Mouse (Mus musculus) lung, embryonic 16.5 days (tissue): Measurements from ENCODE around the gene Ppip5k1. TPM values are rescaled to one million over a fixed set of nuclear protein-coding genes. Genes with fewer than 3 reads are reported as not detected.
A peak's percentile ranks its signal among the peaks of the same experiment; 100 is the strongest.
"Not testable (repeated sequence)": the region's sequence is repeated elsewhere in the genome, so short reads cannot be mapped to it uniquely, and the experiment has no call there.

ENCODE experiments used
- ATAC-seq: fragments of 200-750 bp; cut with Nextera tagmentation; 2 replicates; pipeline ENCODE4 v1.8.0; 2017; ENCODE audit warnings: low read depth, mild to moderate bottlenecking, moderate library complexity
- H3K27ac ChIP-seq: fragments of 300-500 bp; sonication (generic); 2 replicates; pipeline ENCODE4 v1.5.1; 2014; ENCODE audit warnings: mild to moderate bottlenecking, control low read depth, low read length
- H3K27me3 ChIP-seq: fragments of 300-500 bp; sonication (generic); 2 replicates; pipeline ENCODE4 v1.6.1; 2014; ENCODE audit warnings: low read depth, low read length, mixed read lengths; ENCODE audit not compliant: control insufficient read depth, insufficient read depth
- H3K36me3 ChIP-seq: fragments of 300-500 bp; sonication (generic); 2 replicates; pipeline ENCODE4 v1.6.1; 2014; ENCODE audit warnings: low read length; ENCODE audit not compliant: control insufficient read depth, insufficient read depth
- H3K4me1 ChIP-seq: fragments of 300-500 bp; sonication (generic); replicated peaks from 2 replicates; pipeline ENCODE4 v1.6.1; 2014; ENCODE audit warnings: low read length, mixed read lengths; ENCODE audit not compliant: control insufficient read depth, insufficient read depth
- H3K4me2 ChIP-seq: fragments of 300-500 bp; sonication (generic); 2 replicates; pipeline ENCODE4 v1.6.1; 2014; ENCODE audit warnings: low read depth, low read length, control low read depth
- H3K4me3 ChIP-seq: fragments of 300-500 bp; sonication (generic); 2 replicates; pipeline ENCODE4 v1.5.1; 2014; ENCODE audit warnings: mild to moderate bottlenecking, low read length, control low read depth
- H3K9ac ChIP-seq: fragments of 300-500 bp; sonication (generic); 2 replicates; pipeline ENCODE4 v1.6.1; 2014; ENCODE audit warnings: low read length, control low read depth
- H3K9me3 ChIP-seq: fragments of 300-500 bp; sonication (generic); 2 replicates; pipeline ENCODE4 v1.6.1; 2016; ENCODE audit warnings: low read length; ENCODE audit not compliant: control insufficient read depth
- WGBS: fragments of 180-500 bp; shearing (Covaris S2); extraction: QIAGEN DNeasy Blood & Tissue Kit; methylation state at CpG from one replicate; pipeline ENCODE4 v1.1.7; 2014; 5-methylcytosine and 5-hydroxymethylcytosine counted together
- polyA plus RNA-seq: library from polyadenylated mRNA; unstranded; fragments of >200 nt; fragmentation: Nextera tagmentation; extraction: Ambion mirVana; gene quantifications from 2 replicates; pipeline ENCODE4 v1.2.1, GENCODE M21; 2015

Ppip5k1 gene
- polyA plus RNA-seq, result 12.0 and 12.7 TPM in 2 replicates

DNA sequence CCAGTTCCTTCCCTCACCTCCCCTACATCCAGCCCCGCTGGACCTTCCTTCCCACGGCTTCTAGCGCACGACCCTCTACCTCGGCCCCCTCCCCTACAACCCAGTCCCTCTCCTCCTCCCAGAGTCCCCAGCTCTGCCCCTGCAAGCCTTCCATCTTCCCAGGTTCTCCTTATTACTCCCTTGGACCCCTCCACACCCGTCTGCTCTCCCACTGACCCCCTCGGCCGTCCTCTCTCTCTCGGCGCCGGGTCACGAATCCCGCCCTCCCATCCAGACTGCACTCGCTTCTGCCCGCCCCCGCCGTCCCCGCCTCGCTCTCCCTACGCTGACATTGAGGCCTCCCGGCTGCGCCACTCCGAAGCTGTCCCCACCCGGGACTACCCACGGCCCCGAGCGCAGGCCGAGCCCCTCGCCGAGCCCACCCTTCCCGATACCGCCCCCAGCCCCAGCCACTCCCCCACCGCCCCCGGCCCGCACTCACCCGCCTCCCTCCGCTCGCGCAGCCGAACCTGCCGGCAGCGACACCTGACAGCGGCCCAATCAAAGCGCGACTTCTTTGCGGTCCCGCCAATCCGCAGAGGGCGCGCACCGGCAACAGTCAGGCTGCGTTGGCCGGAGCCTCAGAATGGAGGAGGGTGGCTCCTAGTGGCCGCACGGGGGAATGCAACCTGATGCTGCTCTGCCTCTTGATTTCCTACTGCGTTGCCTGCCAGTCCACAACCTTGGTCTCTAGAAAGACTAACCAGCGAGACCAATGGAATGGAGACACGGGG is at the start of gene Ppip5k1:
Gene Ppip5k1 (minus strand): TSS at position 577 of the 773 bp plus-strand sequence.
- Histone ChIP-seq H3K4me1 (peaks cover 8% of the 10 kb centered on the region), H3K27ac (no peak within 1 kb of the TSS), H3K9me3 (no peaks in the 10 kb centered on the region), H3K27me3 (peaks cover 22% of the 10 kb centered on the region), H3K9ac (peak within 1 kb of the TSS; percentile 82), H3K36me3 (no peaks in the 10 kb centered on the region), H3K4me3 (peak within 1 kb of the TSS; percentile 81), H3K4me2 (peak within 1 kb of the TSS; percentile 96)
- peak; percentile 97 for ATAC-seq
- WGBS, result under 1% methylated on average over 54 of the region's 58 CpGs

DNA sequence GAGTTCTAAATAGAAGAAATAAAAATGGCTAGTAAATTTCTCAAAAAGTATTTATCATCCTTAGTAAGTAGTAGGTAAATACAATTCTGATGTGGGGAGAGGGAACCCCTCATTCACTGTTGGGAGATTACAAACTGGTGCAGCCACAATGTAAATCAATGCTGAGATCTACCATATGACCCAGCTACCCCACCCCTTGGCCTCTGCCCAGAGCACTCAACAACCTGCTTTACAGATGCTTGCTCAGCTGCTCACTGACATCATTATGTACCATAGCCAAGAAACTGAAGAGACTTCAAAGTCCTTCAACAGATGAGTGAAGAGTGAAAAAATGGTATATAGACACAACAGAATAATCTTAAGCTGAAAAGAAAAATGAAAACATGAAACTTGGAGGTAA is 48.1 kb upstream of the Ppip5k1 start:
- Histone ChIP-seq H3K4me1 (no peaks in the 10 kb centered on the region), H3K9ac (no peak overlapping the region), H3K27me3 (no peaks in the 10 kb centered on the region), H3K4me2 (no peak overlapping the region), H3K36me3 (no peaks in the 10 kb centered on the region), H3K4me3 (no peak overlapping the region), H3K27ac (no peak overlapping the region), H3K9me3 (no peaks in the 10 kb centered on the region)
- ATAC-seq, result no peak

DNA sequence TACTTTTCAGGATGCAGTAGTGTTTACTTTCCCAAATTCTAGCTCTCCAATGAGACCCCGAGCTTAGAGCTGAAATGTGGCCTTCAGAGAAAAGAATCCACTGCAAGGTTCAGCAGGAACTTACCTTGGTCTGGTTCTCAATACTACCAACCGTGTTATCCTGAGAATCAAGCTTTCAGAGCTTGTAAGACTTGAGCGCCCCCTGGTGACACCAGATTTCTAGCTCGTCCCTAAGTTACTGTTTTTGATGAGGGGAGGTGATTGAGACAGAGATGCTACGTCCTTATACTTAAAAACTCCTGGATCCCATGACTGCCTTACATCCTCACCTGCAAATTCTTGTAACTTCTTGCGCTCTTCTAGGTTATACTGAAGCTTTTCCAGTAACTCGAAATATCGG is 41.4 kb upstream of the Ppip5k1 start:
- H3K27ac ChIP-seq, result no peak overlapping the region
- no peaks in the 10 kb centered on the region for H3K27me3 ChIP-seq
- H3K9ac ChIP-seq, result no peak overlapping the region
- no peak overlapping the region for H3K4me3 ChIP-seq
- H3K4me1 ChIP-seq, result no peaks in the 10 kb centered on the region
- 9% methylated on average over 8 of the region's 8 CpGs for WGBS
- H3K9me3 ChIP-seq, result no peaks in the 10 kb centered on the region
- H3K4me2 ChIP-seq, result no peak overlapping the region
- H3K36me3 ChIP-seq, result no peaks in the 10 kb centered on the region
- no peak for ATAC-seq

DNA sequence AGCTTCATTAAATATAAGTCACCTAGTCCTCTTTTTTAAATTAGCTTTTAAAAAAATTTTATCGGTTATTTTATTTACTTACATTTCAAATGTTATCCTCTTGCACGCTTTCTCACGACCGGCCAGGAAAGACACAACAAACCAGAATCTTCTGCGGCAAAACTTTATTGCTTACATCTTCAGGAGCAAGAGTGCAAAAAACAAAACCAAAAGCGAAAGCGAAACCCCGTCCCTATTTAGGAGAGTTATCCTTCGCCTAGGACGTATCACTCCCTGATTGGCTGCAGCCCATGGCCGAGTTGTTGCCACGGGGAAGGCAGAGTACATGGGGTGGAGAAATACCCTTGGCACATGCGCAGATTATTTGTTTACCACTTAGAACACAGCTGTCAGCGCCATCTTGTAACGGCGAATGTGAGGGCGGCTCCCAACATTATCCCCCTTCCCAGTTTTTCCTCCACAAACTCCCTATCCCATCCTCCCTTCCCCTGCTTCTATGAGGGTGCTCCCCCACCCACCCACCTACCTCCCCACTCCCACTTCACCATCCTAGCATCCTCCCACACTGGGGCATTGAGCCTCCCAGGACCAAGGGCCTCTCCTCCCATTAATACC is 31.9 kb upstream of the Ppip5k1 start, which contains the start of gene Strc:
Gene Strc (minus strand): TSS at position 208 of the 615 bp plus-strand sequence.
- not testable (repeated sequence) for H3K27ac ChIP-seq, H3K9ac ChIP-seq, ATAC-seq, H3K9me3 ChIP-seq, H3K4me3 ChIP-seq, H3K4me1 ChIP-seq, H3K36me3 ChIP-seq, H3K4me2 ChIP-seq, H3K27me3 ChIP-seq
- 94% methylated on average over 15 of the region's 17 CpGs for WGBS

DNA sequence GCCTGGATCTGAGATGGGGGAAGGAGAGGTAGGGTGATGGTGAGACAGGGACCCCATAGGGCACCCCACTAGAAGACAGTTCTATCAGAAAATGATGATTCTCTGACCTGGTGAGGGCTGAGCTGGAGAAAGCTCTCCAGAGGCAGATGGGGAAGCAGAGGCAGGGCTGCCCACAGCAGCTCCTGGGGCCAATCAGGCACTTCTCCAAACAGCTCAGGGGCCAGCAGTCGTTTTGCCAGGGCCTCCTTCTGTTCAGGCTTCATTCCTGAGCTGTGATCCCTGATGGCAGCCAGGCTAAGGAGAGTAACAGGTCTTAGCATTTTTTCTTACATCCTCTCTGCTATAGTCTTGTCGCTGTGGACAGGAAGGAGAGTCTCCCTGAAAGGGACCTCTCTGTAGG is 19.6 kb upstream of the Ppip5k1 start:
- no peak for ATAC-seq
- H3K27me3 ChIP-seq, result no peaks in the 10 kb centered on the region
- H3K4me3 ChIP-seq, result no peak overlapping the region
- H3K4me2 ChIP-seq, result no peak overlapping the region
- H3K9ac ChIP-seq, result no peak overlapping the region
- H3K9me3 ChIP-seq, result no peaks in the 10 kb centered on the region
- 38% methylated on average over 2 of the region's 2 CpGs for WGBS
- no peak overlapping the region for H3K27ac ChIP-seq
- H3K4me1 ChIP-seq, result no peaks in the 10 kb centered on the region
- H3K36me3 ChIP-seq, result no peaks in the 10 kb centered on the region

DNA sequence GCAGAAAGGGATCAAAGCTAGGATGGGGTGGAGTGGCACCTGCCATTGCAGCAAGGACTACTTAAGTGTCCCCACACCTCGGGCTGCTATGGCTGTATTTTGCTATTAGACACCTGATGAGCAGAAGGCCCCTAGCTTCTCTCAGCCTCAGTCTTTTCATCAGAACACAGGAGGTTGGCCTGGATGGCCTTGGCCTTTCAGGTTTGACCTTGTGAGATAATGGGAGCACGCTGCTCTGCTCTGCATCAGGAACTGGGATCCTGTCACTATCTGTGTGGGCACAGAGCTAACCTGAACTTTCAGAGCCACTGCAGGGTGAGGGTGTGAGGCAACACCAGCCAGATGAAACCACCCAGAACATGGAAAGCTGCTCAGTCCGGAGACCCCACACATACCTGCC is 17.1 kb upstream of the Ppip5k1 start:
- no peaks in the 10 kb centered on the region for H3K9me3 ChIP-seq
- 59% methylated on average over 3 of the region's 3 CpGs for WGBS

DNA sequence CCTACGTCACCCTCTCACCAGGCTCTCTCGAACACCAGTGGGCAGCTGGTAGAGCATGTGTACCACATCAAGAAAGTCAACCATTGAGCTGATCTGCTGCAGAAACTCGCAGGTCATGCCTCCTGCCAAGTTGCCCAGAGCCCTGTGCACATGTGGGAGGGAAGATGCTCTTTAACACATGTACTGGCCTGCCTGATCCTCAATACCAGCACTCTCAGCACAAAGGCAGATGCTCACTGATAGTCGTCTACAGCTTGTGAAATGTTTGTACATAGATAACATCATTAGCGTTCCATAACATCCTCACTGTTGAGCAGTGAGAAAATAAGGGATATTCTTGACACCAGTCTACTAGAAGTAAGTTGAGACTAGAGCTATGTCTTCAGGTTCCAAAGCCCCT is 15.7 kb upstream of the Ppip5k1 start:
- Histone ChIP-seq H3K4me1 (no peaks in the 10 kb centered on the region), H3K36me3 (no peaks in the 10 kb centered on the region), H3K4me3 (no peak overlapping the region), H3K9ac (no peak overlapping the region), H3K4me2 (no peak overlapping the region), H3K9me3 (no peaks in the 10 kb centered on the region), H3K27me3 (no peaks in the 10 kb centered on the region), H3K27ac (no peak overlapping the region)
- 75% methylated on average over 5 of the region's 5 CpGs for WGBS
- ATAC-seq, result no peak

More for the DNA sequence above, 17.1 kb upstream of the Ppip5k1 start:
- no peak overlapping the region for H3K4me2 ChIP-seq
- ATAC-seq, result no peak
- no peak overlapping the region for H3K9ac ChIP-seq
- H3K4me1 ChIP-seq, result no peaks in the 10 kb centered on the region
- H3K27me3 ChIP-seq, result no peaks in the 10 kb centered on the region
- H3K4me3 ChIP-seq, result no peak overlapping the region
- H3K36me3 ChIP-seq, result no peaks in the 10 kb centered on the region
- H3K27ac ChIP-seq, result no peak overlapping the region

DNA sequence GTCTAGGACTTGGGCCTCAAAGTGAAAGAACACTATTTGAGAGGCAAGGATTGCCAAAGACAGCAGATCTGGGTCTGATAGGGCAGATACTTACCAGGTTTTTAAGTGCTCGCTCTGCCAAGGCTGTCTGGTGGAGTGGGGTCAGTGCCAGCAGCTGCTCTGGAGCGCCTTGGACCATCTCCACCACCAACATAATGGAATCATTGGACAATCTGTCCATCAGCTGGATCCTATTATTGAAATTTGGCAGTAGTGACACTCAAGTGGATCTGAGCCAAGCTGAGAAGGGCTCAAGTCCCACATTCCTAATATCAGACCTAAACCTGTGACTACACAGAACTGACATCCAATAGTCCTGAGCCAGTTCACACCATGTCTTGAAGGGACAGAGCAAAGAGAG is 13.6 kb upstream of the Ppip5k1 start:
- H3K4me1 ChIP-seq, result no peaks in the 10 kb centered on the region
- no peaks in the 10 kb centered on the region for H3K27me3 ChIP-seq
- no peak overlapping the region for H3K9ac ChIP-seq
- 68% methylated on average over 2 of the region's 2 CpGs for WGBS
- H3K9me3 ChIP-seq, result no peaks in the 10 kb centered on the region
- H3K27ac ChIP-seq, result no peak overlapping the region
- no peak for ATAC-seq
- no peaks in the 10 kb centered on the region for H3K36me3 ChIP-seq
- no peak overlapping the region for H3K4me3 ChIP-seq
- H3K4me2 ChIP-seq, result no peak overlapping the region

DNA sequence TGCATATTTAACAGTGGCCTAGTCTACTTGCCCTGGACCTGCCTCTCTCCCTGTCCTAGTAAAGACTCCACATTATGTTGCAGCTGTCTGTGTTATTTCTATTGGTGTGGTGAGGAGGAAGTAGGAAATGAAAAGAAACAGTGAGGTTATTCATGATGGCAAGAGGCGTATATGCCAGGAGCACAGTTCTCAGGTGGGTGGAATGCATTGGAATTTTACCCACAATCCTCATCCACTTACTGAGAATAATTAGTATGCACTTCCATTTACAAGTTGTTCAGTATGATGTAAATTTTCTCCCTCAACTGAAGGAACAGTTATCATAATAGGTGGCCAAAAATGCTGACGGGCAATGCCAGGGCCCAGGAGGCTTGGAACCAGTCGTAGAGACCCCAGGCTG is 8.5 kb upstream of the Ppip5k1 start:
- WGBS, result 78% methylated on average over 3 of the region's 3 CpGs
- no peaks in the 10 kb centered on the region for H3K4me1 ChIP-seq
- no peak overlapping the region for H3K9ac ChIP-seq
- no peak overlapping the region for H3K4me3 ChIP-seq
- no peaks in the 10 kb centered on the region for H3K9me3 ChIP-seq
- no peak for ATAC-seq
- no peaks in the 10 kb centered on the region for H3K36me3 ChIP-seq
- H3K27ac ChIP-seq, result no peak overlapping the region
- no peak overlapping the region for H3K4me2 ChIP-seq
- peaks cover 9% of the 10 kb centered on the region; the same call in 1 of the 2 replicates for H3K27me3 ChIP-seq
